Mouse (Mus musculus): Measurements from ENCODE around the gene Pak1. TPM values are rescaled to one million over a fixed set of nuclear protein-coding genes. Genes with fewer than 3 reads are reported as not detected.
A peak's percentile ranks its signal among the peaks of the same experiment; 100 is the strongest.

Pak1 gene
- polyA plus RNA-seq, 1 experiment from 2014 or later: 15.4 TPM

DNA sequence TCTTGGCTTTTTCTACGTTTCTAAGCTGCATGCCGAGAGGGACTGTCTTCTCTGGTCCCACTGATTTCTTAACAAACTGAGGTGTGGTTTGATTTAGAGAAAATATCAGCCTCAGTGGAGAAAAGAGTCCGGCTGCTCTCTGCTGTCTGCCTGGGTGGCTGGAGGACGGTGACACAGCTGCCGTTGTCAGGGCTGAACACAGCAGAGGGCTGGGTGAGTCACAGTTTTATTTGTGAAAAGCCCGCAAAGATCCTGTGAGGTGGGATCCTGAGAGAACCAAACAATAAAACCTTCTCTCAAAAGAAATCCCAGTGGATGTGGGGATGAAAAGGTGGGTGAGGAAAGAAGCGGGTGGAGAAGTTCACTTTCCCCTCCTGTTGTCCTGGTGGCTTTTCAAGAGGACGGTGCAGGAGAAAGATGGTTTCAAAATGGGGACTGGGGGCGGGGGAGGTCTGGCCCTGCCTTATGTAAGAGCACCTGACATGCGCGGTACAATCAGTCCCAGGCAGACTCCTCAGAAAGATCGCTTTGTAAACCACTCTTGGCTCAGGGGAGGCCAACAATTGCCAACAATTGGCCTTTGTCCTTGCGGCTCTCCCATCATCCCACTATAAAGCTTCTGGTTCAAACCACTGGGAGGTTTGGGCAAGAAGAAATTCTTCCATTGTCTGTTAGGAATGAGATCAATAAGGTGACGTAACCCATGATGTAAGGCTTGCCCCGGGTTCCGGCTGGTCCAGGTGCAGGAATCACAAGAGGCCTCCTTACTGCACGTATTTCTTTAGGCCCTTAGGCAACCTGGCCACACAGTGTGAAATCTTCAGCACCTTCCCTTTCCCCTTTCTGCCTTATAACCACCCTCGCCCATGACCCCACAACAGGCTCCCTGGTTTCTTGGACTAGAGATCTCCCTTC is 31.1 kb upstream of the Pak1 start:
- peak overlapping the region; percentile 21; the same call in 1 of the 2 replicates for H3K4me2 ChIP-seq (ENCODE audit: low read depth, low read length)

DNA sequence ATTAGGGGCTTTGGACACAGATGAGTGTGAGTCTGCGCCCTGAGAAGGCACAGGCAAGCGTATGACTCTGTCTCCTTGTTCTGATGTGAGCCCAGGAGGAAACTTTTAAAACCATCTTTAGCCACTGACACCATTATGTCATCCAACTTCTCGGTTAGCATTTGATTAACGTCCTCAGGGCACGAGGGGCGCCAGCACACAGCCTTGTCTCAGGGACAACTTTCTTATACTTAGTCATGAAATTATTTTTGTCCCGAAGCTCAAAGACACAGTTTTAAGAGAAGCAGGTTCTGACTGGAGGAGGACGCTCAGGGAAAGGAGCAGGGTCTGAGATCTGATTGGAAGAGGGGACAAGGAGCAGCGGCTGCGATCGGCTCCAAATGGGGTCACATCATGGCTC is 23.8 kb upstream of the Pak1 start:
- Histone ChIP-seq H3K36me3 (ENCODE audit: control insufficient read depth, insufficient read depth, low read length) (no peaks in the 10 kb centered on the region), H3K9ac (ENCODE audit: low read length) (no peak overlapping the region), H3K4me2 (ENCODE audit: low read depth, low read length) (no peak overlapping the region), H3K27ac (ENCODE audit: low read length) (no peak overlapping the region), H3K4me3 (ENCODE audit: low read length) (no peak overlapping the region), H3K4me1 (replicated peaks; ENCODE audit: control insufficient read depth, insufficient read depth, low read length) (no peaks in the 10 kb centered on the region), H3K9me3 (ENCODE audit: control insufficient read depth, low read length) (no peaks in the 10 kb centered on the region), H3K27me3 (ENCODE audit: control insufficient read depth, insufficient read depth, low read depth, low read length) (no peaks in the 10 kb centered on the region)
- no peak for ATAC-seq (ENCODE audit: low read depth)
- 72% methylated on average over 11 of the region's 11 CpGs for WGBS

More for the DNA sequence above, 31.1 kb upstream of the Pak1 start:
- Histone ChIP-seq H3K9me3 (ENCODE audit: control insufficient read depth, low read length) (no peaks in the 10 kb centered on the region), H3K4me1 (replicated peaks; ENCODE audit: control insufficient read depth, insufficient read depth, low read length) (no peaks in the 10 kb centered on the region), H3K9ac (ENCODE audit: low read length) (no peak overlapping the region), H3K36me3 (ENCODE audit: control insufficient read depth, insufficient read depth, low read length) (no peaks in the 10 kb centered on the region), H3K27me3 (ENCODE audit: control insufficient read depth, insufficient read depth, low read depth, low read length) (no peaks in the 10 kb centered on the region), H3K4me3 (ENCODE audit: low read length) (no peak overlapping the region), H3K27ac (ENCODE audit: low read length) (no peak overlapping the region)
- 45% methylated on average over 18 of the region's 18 CpGs for WGBS
- ATAC-seq (ENCODE audit: low read depth): no peak

- Histone ChIP-seq H3K4me1 (replicated peaks; ENCODE audit: control insufficient read depth, insufficient read depth, low read length) (no peaks in the 10 kb centered on the region), H3K9me3 (ENCODE audit: control insufficient read depth, low read length) (no peaks in the 10 kb centered on the region), H3K27ac (ENCODE audit: low read length) (no peak overlapping the region), H3K4me3 (ENCODE audit: low read length) (no peak overlapping the region), H3K27me3 (ENCODE audit: control insufficient read depth, insufficient read depth, low read depth, low read length) (no peaks in the 10 kb centered on the region), H3K36me3 (ENCODE audit: control insufficient read depth, insufficient read depth, low read length) (no peaks in the 10 kb centered on the region), H3K4me2 (ENCODE audit: low read depth, low read length) (no peak overlapping the region), H3K9ac (ENCODE audit: low read length) (no peak overlapping the region)
- no peak for ATAC-seq (ENCODE audit: low read depth)
- WGBS: 82% methylated on average over 21 of the region's 21 CpGs
Measured at GRCm38 (mm10) chr7:97765181-97765962, 23.0 kb upstream of the Pak1 start.

DNA sequence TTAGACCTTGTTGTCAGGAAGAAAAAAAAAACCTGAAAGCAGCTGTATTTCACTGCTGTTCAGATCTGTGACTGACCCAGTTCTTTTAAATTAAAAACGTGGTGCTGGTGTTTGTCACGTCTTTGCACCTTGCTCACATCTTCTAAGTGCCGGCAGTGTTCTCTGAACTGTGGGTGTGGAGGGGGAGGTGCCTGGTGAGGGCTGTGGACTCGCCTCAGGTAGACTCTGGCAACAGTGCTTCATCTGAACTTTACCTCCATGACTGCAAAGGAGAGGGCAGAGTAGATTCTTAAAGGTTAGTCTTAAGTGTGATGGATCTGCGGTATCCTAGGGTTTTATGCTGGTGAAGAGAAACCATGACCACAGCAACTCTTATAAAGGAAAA is 22.4 kb upstream of the Pak1 start:
- no peak overlapping the region for H3K4me3 ChIP-seq (ENCODE audit: low read length)
- no peaks in the 10 kb centered on the region for H3K36me3 ChIP-seq (ENCODE audit: control insufficient read depth, insufficient read depth, low read length)
- no peak overlapping the region for H3K9ac ChIP-seq (ENCODE audit: low read length)
- 76% methylated on average over 5 of the region's 5 CpGs for WGBS
- no peaks in the 10 kb centered on the region for H3K9me3 ChIP-seq (ENCODE audit: control insufficient read depth, low read length)
- H3K4me1 ChIP-seq (replicated peaks; ENCODE audit: control insufficient read depth, insufficient read depth, low read length): no peaks in the 10 kb centered on the region
- no peaks in the 10 kb centered on the region for H3K27me3 ChIP-seq (ENCODE audit: control insufficient read depth, insufficient read depth, low read depth, low read length)
- no peak overlapping the region for H3K4me2 ChIP-seq (ENCODE audit: low read depth, low read length)
- H3K27ac ChIP-seq (ENCODE audit: low read length): no peak overlapping the region
- no peak for ATAC-seq (ENCODE audit: low read depth)

- ATAC-seq (ENCODE audit: low read depth): no peak
- Histone ChIP-seq H3K4me3 (ENCODE audit: low read length) (no peak overlapping the region), H3K9ac (ENCODE audit: low read length) (no peak overlapping the region), H3K4me2 (ENCODE audit: low read depth, low read length) (no peak overlapping the region), H3K4me1 (replicated peaks; ENCODE audit: control insufficient read depth, insufficient read depth, low read length) (no peaks in the 10 kb centered on the region), H3K9me3 (ENCODE audit: control insufficient read depth, low read length) (no peaks in the 10 kb centered on the region), H3K36me3 (ENCODE audit: control insufficient read depth, insufficient read depth, low read length) (no peaks in the 10 kb centered on the region), H3K27ac (ENCODE audit: low read length) (no peak overlapping the region), H3K27me3 (ENCODE audit: control insufficient read depth, insufficient read depth, low read depth, low read length) (no peaks in the 10 kb centered on the region)
- 58% methylated on average over 9 of the region's 9 CpGs for WGBS
Measured at GRCm38 (mm10) chr7:97766406-97767166, 21.8 kb upstream of the Pak1 start.

GRCm38 (mm10) chr7:97767841-97768240 is 20.5 kb upstream of the Pak1 start:
- Histone ChIP-seq H3K9me3 (ENCODE audit: control insufficient read depth, low read length) (no peaks in the 10 kb centered on the region), H3K4me3 (ENCODE audit: low read length) (no peak overlapping the region), H3K27me3 (ENCODE audit: control insufficient read depth, insufficient read depth, low read depth, low read length) (no peaks in the 10 kb centered on the region), H3K4me1 (replicated peaks; ENCODE audit: control insufficient read depth, insufficient read depth, low read length) (no peaks in the 10 kb centered on the region), H3K9ac (ENCODE audit: low read length) (no peak overlapping the region), H3K27ac (ENCODE audit: low read length) (no peak overlapping the region), H3K4me2 (ENCODE audit: low read depth, low read length) (no peak overlapping the region), H3K36me3 (ENCODE audit: control insufficient read depth, insufficient read depth, low read length) (no peaks in the 10 kb centered on the region)
- 45% methylated on average over 8 of the region's 8 CpGs for WGBS
- no peak for ATAC-seq (ENCODE audit: low read depth)

- no peaks in the 10 kb centered on the region for H3K27me3 ChIP-seq (ENCODE audit: control insufficient read depth, insufficient read depth, low read depth, low read length)
- no peak overlapping the region for H3K4me3 ChIP-seq (ENCODE audit: low read length)
- H3K27ac ChIP-seq (ENCODE audit: low read length): no peak overlapping the region
- WGBS: 84% methylated on average over 4 of the region's 4 CpGs
- H3K36me3 ChIP-seq (ENCODE audit: control insufficient read depth, insufficient read depth, low read length): no peaks in the 10 kb centered on the region
- ATAC-seq (ENCODE audit: low read depth): no peak
- no peaks in the 10 kb centered on the region for H3K9me3 ChIP-seq (ENCODE audit: control insufficient read depth, low read length)
- H3K4me2 ChIP-seq (ENCODE audit: low read depth, low read length): no peak overlapping the region
- no peak overlapping the region for H3K9ac ChIP-seq (ENCODE audit: low read length)
- H3K4me1 ChIP-seq (replicated peaks; ENCODE audit: control insufficient read depth, insufficient read depth, low read length): no peaks in the 10 kb centered on the region
Measured at GRCm38 (mm10) chr7:97769020-97769419, 19.3 kb upstream of the Pak1 start.

GRCm38 (mm10) chr7:97770841-97771620 is 17.3 kb upstream of the Pak1 start:
- Histone ChIP-seq H3K27me3 (ENCODE audit: control insufficient read depth, insufficient read depth, low read depth, low read length) (no peaks in the 10 kb centered on the region), H3K4me3 (ENCODE audit: low read length) (no peak overlapping the region), H3K36me3 (ENCODE audit: control insufficient read depth, insufficient read depth, low read length) (no peaks in the 10 kb centered on the region), H3K4me1 (replicated peaks; ENCODE audit: control insufficient read depth, insufficient read depth, low read length) (no peaks in the 10 kb centered on the region), H3K9me3 (ENCODE audit: control insufficient read depth, low read length) (no peaks in the 10 kb centered on the region), H3K27ac (ENCODE audit: low read length) (no peak overlapping the region), H3K4me2 (ENCODE audit: low read depth, low read length) (no peak overlapping the region), H3K9ac (ENCODE audit: low read length) (no peak overlapping the region)
- 67% methylated on average over 6 of the region's 6 CpGs for WGBS
- ATAC-seq (ENCODE audit: low read depth): no peak

All from lung, embryonic 16.5 days (tissue).